Mouse (Mus musculus) thymus, adult 18-20 months (tissue): Measurements from ENCODE around the gene Nhlrc1.

Experiments used
- DNase-seq, 2 experiments: peaks; one replicate each; pipeline ENCODE4 v3.0.0; 2022; ENCODE audit warnings: mixed read lengths in 2 of 2

Nhlrc1 gene

DNA sequence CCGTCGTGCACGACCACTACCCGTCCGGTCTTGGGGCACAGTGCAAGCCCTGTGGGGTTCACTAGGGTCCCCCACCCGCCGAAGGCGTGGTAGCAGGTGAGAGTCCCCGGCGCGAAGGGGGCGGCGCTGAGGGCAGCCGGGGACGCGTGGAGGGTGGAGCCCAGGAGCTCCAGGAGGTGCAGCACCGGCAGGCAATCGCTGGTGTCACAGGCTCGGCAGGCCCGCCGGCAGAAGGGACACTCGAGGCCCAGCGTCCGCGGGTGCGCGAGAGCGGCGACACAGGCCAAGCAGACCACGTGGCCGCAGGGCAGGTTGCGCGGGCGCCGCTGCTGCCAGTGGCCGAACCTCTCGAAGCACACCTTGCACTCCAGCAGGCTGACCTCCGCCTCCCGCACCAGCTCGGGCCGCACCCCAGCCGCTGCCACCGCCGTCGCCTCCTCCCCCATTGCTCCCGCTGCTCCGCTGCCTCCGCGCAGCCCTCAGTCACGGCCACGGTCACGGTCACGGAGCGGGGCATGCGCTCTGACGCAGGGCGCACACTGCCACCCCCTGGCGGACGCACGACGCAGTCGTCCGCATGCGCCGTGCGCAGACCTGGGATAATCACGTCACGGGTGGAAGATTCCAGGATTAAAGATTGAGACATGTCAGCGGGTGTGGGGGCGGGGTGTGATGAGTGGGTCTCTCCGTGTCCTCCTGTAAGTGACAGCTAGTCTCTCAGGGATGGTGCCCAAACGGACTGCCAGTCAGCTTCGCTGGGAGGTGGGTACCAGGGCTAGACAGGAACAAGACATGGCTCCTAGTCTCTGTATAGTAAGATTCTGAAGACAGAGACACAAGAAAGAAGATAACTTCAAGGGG is at the start of gene Nhlrc1:
TSS of gene Nhlrc1 (minus strand) at position 517 of the 861 bp plus-strand sequence.
- DNase-seq: peak; percentile 48 to 53

- no peak for DNase-seq
Observed at GRCm38 (mm10) chr13:47063985-47064760, 49.5 kb upstream of the Nhlrc1 start.

DNA sequence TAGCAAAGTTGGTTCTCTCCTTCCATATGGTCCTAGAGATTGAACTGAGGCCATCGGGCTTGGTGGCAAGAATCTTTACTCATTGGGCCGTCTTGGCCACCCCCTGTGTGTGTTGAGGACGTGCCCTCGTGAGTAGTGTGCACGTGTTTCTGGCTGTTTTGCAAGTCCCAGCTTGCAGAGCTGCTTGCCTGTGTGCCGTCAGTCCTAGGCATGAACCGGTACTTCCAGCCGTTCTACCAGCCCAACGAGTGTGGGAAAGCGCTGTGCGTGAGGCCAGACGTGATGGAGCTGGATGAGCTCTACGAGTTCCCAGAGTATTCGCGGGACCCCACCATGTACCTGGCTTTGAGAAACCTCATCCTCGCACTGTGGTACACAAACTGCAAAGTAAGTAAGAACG is 48.1 kb upstream of the Nhlrc1 start:
- no peak for DNase-seq

GRCm38 (mm10) chr13:47056781-47057180 is 42.1 kb upstream of the Nhlrc1 start:
- peak; percentile 36 to 53 for DNase-seq

- DNase-seq: peak; percentile 76 to 85
Observed at GRCm38 (mm10) chr13:47056126-47056525, 41.5 kb upstream of the Nhlrc1 start.

GRCm38 (mm10) chr13:47053971-47054370 is 39.3 kb upstream of the Nhlrc1 start:
- no peak for DNase-seq

DNA sequence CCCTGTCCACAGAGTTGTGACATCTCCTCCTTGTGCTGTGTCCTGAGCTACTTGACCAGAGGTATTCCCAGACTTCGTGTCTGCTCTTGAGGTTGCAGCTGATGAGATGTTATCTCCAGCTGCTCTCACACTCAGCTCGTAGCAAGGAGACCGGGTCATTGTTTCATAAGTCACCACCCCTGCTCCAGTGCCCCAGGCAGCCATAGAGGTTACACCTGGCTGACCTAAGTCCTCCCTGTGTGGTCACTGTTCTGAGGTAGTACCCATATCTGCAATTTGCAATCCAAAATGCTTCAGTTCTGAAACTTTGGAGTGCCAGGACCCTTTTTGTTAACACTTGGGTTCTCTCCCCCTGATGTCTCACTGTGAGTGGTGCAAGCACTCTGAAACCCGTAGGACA is 35.4 kb upstream of the Nhlrc1 start:
- no peak for DNase-seq

GRCm38 (mm10) chr13:47047996-47048395 is 33.3 kb upstream of the Nhlrc1 start:
- DNase-seq: no peak

DNA sequence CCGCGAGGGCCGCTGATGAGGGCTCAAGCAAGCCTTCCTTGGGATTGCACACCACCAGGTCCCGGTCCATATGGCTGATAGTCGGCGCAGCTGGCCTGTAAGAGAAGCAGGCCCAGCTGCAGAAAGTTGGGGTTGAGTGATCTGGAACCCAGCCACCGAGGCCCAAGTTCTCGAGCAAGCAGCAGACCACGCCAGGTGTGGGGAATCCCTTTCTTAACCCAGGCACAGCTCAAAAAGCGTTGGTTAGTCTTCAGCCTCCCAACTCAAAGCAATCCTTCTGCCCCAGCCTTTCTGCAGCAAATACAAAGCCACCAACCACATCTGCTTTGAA is 29.9 kb upstream of the Nhlrc1 start, which contains the start of gene Tpmt:
TSS of gene Tpmt (minus strand) at position 121 of the 331 bp plus-strand sequence.
- DNase-seq: peak; percentile 22 to 26

DNA sequence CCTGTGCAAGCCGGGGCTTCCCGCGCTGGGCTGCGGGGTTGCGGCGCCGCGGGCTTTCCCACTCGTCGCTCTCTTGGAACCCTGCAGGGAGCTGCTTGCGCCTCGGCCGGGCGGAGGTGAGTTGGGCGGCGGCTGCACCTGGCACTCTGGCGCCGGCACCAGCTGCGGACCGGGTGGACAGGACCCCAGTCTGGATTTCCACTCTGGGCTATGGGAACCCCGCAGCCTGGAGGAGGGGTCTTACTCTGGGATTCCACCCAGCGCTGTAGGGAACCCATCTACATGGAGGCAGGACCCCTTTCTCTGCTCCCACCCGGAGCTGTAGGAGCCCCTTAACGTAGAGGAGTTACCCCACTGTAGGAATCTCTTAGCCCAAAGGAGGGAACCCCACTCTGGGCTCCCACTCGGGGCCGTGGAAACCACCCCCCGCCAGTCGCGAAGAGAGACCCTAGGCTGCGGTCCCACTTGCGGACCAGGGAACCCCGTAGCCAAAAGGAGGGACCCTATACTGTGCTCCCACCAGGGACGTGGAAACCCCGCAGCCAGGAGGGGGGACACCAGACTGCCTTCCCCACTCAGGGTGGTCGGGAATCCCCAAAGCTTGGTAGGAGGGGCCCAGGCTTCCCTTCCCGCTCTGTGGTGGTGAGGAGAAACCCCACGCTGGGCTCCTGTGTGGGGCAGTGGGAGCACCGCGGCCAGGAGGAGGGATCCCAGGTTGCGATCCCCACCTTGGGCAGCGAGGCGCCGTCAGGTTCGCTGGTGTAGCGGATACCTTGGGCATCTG is 29.4 kb upstream of the Nhlrc1 start:
- DNase-seq: peak; percentile 34 to 51

GRCm38 (mm10) chr13:47043030-47043680 is 28.5 kb upstream of the Nhlrc1 start, which contains the start of gene Kdm1b:
Gene Kdm1b (plus strand): TSS chr13:47043499.
- peak; percentile 96 to 98 for DNase-seq

GRCm38 (mm10) chr13:47042024-47042633 is 27.5 kb upstream of the Nhlrc1 start:
- no peak for DNase-seq

GRCm38 (mm10) chr13:47040061-47040460 is 25.4 kb upstream of the Nhlrc1 start:
- no peak for DNase-seq

DNA sequence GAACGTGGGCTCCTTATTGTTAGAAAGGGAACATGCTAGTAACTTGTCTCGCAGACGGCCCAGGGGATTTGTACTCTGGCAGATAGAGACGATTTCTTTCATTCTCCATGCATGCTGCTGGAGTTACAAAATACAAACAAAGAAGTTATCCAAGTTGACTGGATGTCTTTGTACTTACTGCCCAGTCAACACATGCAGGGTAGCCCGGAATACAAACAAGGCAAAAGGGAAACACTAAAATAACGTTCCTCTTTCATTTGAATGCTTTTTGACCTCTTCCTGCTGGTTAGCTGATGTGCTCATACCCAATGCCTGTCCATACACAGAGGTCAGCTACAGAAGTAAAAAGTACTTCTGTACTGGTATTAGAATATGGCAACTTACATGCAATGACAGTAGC is 23.3 kb upstream of the Nhlrc1 start:
- no peak for DNase-seq

DNA sequence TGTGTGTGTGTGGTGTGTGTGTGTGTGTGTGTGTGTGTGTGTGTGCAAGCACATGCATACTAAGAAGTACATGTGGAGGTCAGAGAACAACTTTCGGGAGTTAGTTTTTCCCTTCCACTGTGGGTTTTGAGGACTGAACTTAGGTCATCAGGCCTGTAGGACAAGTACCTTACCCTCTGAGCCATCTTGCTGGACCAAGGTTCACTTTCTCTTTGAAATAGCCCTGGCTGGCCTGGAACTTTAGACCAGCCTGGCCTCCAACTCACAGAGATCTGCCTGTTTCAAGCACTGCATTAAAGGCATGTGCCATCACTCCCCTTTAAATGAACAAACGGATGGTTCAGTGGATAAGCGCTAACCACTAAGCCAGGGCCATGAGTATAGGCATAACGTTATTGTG is 19.0 kb upstream of the Nhlrc1 start:
- DNase-seq: no peak

DNA sequence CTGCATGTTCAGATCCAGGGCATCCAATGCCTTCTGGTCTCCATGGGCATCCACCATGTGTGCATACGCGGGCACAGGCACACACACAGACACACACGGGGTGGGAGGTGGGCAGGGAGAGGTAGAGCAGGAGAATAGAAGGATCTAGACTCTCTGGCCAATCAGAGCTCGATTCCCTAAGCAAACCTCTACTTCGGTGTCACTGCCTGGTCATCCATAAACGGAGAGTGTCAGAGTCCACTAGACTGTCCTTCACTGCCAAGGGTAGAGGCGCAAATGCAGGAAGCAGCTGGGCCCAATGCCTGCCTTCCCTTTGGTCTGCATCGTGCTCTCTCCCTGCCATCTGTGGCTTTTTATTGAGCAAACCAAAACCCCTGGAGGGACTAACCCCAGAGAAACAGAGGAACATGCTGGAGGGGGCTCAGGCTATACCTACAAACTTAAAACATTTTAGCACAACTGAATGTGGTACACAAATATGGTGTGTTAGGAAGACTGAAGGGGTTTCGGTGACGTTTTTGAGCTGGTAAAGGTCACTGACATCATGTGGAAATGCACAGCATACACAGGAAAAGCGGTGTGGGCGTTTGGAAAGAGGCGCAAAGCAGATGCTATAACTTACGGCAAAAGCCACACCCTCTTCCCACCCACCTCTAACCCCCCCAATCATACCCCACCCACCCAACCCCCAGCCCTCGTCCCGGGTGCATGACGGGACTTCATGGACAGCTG is 15.9 kb upstream of the Nhlrc1 start:
- DNase-seq: no peak

DNA sequence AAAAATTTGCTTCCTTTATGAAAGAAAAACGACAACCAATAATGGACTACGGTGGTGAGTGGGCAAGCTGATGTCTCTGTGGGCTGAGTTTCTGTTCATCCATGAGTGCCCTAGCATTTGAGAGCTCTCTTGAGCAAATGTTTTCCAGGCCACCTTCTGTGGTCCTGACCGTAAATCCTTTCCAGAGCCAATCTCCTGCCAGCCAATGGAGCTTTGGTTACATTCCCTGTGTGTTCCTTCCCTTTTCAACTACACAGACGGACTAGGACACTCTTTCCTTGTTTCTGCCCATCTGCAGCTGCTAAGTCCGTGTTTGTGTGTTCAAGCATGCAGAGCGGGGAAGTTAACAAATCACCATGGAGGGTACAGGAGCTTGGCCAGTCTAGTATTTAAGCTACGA is 6.1 kb upstream of the Nhlrc1 start:
- no peak for DNase-seq

DNA sequence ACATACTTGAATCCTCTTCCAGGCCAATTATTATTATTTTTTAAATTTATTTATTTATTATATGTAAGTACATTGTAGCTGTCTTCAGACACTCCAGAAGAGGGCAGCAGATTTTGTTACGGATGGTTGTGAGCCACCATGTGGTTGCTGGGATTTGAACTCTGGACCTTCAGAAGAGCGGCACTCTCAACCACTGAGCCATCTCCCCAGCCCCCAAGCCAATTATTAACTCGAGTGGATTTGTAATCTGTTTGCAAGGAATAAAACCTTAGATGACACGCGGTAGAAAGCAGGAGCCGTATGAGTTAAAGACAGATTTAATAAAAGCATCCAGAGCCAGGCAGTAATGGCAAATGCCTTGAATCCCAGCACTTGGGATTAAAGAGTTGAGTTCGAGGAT is 5.1 kb upstream of the Nhlrc1 start:
- no peak for DNase-seq

GRCm38 (mm10) chr13:47017259-47017658 is 2.6 kb upstream of the Nhlrc1 start:
- DNase-seq: no peak

DNA sequence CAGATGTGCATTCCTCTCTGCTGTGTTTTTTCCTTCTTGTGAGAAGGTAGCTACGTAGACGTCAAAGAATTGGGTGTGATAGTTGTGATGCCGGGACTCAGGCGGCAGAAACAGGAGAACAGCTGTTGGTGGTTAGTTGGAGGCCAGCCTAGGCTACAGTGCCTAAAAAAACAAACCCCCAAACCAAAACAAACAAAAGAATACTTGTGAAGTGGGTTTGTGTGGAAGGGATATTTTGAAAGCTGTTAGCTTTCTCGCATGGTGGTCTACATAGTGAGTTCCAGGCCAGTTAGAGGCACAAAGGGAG is 498 bp upstream of the Nhlrc1 start:
- DNase-seq: no peak

DNA sequence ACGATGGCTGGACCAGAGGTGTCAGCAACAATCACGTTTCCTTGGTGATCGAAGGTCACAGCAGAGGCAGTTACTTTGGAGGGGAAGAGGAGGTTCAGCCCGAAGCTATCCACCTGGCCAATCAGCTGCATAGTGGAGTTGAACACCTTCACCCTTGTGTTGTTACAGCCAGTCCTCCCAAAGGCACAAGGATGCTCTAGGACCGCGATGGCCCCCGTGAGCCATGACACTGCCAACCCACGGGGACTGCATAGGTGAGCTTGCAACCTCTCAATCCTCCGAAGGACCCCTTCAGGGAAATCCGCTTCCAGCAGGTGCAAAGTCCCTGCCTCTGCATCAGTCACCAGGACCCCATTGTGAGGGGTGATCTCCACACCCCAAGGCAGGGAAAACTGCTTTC is 910 bp downstream of the Nhlrc1 start:
- DNase-seq: no peak

- no peak for DNase-seq
Observed at GRCm38 (mm10) chr13:47001590-47001989, 13.1 kb downstream of the Nhlrc1 start.
